Mouse (Mus musculus): ENCODE results near the gene Akip1. TPM values are rescaled to one million over a fixed set of nuclear protein-coding genes. Genes with fewer than 3 reads are reported as not detected.

The Akip1 gene
- polyA plus RNA-seq, 1 experiment from 2014 or later: 20.2 TPM

DNA sequence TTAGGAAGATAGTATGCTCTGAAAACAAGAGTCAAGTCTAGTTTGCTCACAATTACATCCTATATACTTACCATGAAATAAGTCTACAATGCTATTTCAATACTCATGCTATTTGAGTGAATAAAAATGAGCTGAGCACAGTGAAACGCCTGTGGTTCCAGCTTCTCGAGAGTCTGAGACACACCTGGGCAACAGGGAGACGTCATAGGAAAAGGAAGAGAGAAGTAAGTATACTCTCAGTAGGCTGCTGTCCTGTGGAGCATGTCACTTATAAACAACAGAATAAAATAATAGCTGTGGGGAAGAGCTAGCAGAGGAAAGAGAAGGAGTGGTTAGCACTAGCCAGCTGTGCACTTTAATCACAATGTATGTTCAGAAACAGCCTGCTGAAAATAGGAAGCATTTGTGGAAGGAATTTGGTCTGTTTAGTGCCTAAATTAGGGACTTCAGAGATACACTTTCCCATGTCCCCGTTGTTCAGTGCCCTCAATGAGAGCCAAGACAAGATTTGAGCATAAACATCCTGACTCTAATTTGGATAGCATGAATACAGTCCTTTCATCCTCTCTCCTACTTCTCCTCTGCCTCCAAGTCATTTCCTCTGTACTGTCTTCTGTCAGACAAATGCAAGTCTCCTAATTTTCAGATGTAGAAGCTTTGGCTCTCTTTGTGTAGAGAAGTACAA lies 28.4 kb upstream of the Akip1 start:
- no peak overlapping the region for H3K9ac ChIP-seq (ENCODE audit: low read length)
- 75% methylated on average over 4 of the region's 4 CpGs for WGBS
- H3K27ac ChIP-seq (ENCODE audit: low read depth, low read length): no peak overlapping the region
- no peak for ATAC-seq (ENCODE audit: insufficient read depth, low FRiP score, low TSS enrichment)
- no peaks in the 10 kb centered on the region for H3K36me3 ChIP-seq (ENCODE audit: control insufficient read depth, insufficient read depth, low read length)
- no peaks in the 10 kb centered on the region for H3K9me3 ChIP-seq (ENCODE audit: control insufficient read depth, low read length)
- no peaks in the 10 kb centered on the region for H3K27me3 ChIP-seq (ENCODE audit: control insufficient read depth, insufficient read depth, low read length)
- DNase-seq (ENCODE audit: low spot score): no peak
- H3K4me1 ChIP-seq (ENCODE audit: control insufficient read depth, insufficient read depth, low read length): peaks cover 7% of the 10 kb centered on the region; the same call in 1 of the 2 replicates
- no peak overlapping the region for H3K4me3 ChIP-seq (ENCODE audit: low read depth, low read length)
- H3K4me2 ChIP-seq (ENCODE audit: low read depth): no peak overlapping the region

DNA sequence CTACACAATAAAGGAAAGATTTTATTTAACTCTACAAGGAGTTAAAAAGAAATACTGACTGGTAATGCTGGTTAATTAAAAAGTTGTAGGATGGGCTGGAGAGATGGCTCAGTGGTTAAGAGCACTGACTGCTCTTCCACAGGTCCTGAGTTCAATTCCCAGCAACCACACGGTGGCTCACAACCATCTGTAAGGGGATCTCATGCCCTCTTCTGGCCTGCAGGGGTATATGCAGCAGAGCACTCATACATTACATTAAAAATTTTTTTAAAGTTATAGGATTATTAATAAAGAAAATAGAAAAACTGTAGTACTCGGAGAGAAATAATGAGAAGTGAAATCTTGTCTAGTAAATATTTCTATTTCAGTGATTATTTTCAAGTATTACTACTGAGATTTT lies 23.2 kb upstream of the Akip1 start:
- H3K9ac ChIP-seq (ENCODE audit: low read length): no peak overlapping the region
- no peaks in the 10 kb centered on the region for H3K27me3 ChIP-seq (ENCODE audit: control insufficient read depth, insufficient read depth, low read length)
- no peaks in the 10 kb centered on the region for H3K36me3 ChIP-seq (ENCODE audit: control insufficient read depth, insufficient read depth, low read length)
- H3K4me1 ChIP-seq (ENCODE audit: control insufficient read depth, insufficient read depth, low read length): no peaks in the 10 kb centered on the region
- no peak overlapping the region for H3K4me2 ChIP-seq (ENCODE audit: low read depth)
- no peak overlapping the region for H3K27ac ChIP-seq (ENCODE audit: low read depth, low read length)
- DNase-seq (ENCODE audit: low spot score) (no peak), ATAC-seq (ENCODE audit: insufficient read depth, low FRiP score, low TSS enrichment) (no peak)
- no peaks in the 10 kb centered on the region for H3K9me3 ChIP-seq (ENCODE audit: control insufficient read depth, low read length)
- 85% methylated on average over 2 of the region's 2 CpGs for WGBS
- H3K4me3 ChIP-seq (ENCODE audit: low read depth, low read length): no peak overlapping the region

DNA sequence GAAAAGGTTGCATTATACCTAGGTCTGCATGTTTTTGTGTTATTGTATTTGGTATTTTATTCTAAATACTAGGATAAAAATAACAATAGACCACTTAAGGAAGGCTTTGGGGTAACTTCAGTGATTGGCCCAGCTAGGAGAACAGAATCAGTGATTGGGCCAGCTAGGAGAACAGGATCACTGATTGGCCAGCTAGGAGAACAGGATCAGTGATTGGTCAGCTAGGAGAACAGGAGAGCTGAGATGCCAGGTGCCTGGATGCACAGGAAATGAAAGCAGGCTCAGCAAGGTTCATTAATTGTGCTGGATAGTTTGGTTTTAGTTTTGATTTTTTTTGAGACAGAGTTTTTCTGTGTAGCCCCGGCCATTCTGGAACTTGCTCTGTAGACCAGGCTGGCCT lies 22.6 kb upstream of the Akip1 start:
- Histone ChIP-seq H3K27me3 (ENCODE audit: control insufficient read depth, insufficient read depth, low read length) (no peaks in the 10 kb centered on the region), H3K9ac (ENCODE audit: low read length) (no peak overlapping the region)
- whole genome bisulfite sequencing: 92% methylated on average over 1 of the region's 1 CpGs

DNA sequence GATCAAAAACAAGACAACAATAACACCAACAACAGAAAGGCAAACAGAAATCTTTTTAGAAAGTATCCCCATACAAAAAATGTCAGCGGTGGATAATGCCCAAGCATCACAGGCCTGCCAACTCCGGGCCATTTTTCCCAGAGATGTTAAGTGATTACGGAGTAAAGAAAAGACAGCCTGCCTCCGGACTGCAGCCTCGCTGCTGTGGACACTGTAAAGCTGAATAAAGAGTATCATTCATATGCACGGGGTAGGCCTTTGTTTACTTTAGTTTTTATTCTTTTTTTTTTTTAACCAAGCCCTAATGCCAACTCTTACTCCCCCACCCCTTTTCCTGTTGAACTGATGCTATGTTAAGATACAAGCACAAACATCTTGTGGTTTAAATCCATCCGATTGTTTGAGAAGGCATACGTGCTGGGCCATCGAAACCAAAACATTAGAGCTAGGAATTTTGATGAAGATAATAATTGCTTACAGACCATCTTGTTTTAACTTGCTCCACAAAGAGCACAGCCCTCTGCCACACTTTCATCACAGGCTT lies 16.8 kb upstream of the Akip1 start:
- H3K4me1 ChIP-seq (ENCODE audit: control insufficient read depth, insufficient read depth, low read length): no peaks in the 10 kb centered on the region
- no peaks in the 10 kb centered on the region for H3K27me3 ChIP-seq (ENCODE audit: control insufficient read depth, insufficient read depth, low read length)
- H3K9ac ChIP-seq (ENCODE audit: low read length): no peak overlapping the region
- ATAC-seq (ENCODE audit: insufficient read depth, low FRiP score, low TSS enrichment): no peak
- H3K4me2 ChIP-seq (ENCODE audit: low read depth): no peak overlapping the region
- no peaks in the 10 kb centered on the region for H3K9me3 ChIP-seq (ENCODE audit: control insufficient read depth, low read length)
- no peak overlapping the region for H3K4me3 ChIP-seq (ENCODE audit: low read depth, low read length)
- DNase-seq (ENCODE audit: low spot score): no peak
- no peaks in the 10 kb centered on the region for H3K36me3 ChIP-seq (ENCODE audit: control insufficient read depth, insufficient read depth, low read length)
- H3K27ac ChIP-seq (ENCODE audit: low read depth, low read length): no peak overlapping the region
- WGBS: 72% methylated on average over 9 of the region's 9 CpGs

More for the DNA sequence above, 22.6 kb upstream of the Akip1 start:
- H3K4me1 ChIP-seq (ENCODE audit: control insufficient read depth, insufficient read depth, low read length): no peaks in the 10 kb centered on the region
- H3K4me2 ChIP-seq (ENCODE audit: low read depth): no peak overlapping the region
- ATAC-seq (ENCODE audit: insufficient read depth, low FRiP score, low TSS enrichment) (no peak), DNase-seq (ENCODE audit: low spot score) (no peak)
- no peaks in the 10 kb centered on the region for H3K9me3 ChIP-seq (ENCODE audit: control insufficient read depth, low read length)
- H3K27ac ChIP-seq (ENCODE audit: low read depth, low read length): no peak overlapping the region
- H3K4me3 ChIP-seq (ENCODE audit: low read depth, low read length): no peak overlapping the region
- no peaks in the 10 kb centered on the region for H3K36me3 ChIP-seq (ENCODE audit: control insufficient read depth, insufficient read depth, low read length)

DNA sequence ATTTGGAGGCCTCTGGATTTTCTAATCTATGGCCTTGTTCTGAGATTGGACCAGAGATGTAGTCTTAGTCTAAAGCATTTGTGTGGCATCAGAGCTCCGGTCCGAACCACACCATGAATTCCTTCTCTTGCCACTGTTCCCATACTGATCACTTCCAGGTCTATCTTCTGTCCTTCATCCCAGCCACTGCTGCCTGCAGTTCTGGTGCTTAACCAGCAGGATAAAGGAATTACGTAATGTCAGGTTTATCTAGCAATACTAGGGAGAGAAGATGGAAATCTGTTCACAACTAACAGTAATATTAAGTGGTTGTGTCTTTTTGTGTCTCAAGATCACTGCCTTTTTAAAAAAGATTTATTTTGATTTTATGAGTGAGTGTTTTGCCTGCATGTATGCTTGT lies 13.4 kb upstream of the Akip1 start:
- H3K36me3 ChIP-seq (ENCODE audit: control insufficient read depth, insufficient read depth, low read length): no peaks in the 10 kb centered on the region
- no peaks in the 10 kb centered on the region for H3K27me3 ChIP-seq (ENCODE audit: control insufficient read depth, insufficient read depth, low read length)
- DNase-seq (ENCODE audit: low spot score): no peak
- no peak overlapping the region for H3K4me3 ChIP-seq (ENCODE audit: low read depth, low read length)
- H3K4me1 ChIP-seq (ENCODE audit: control insufficient read depth, insufficient read depth, low read length): no peaks in the 10 kb centered on the region
- H3K9ac ChIP-seq (ENCODE audit: low read length): no peak overlapping the region
- H3K27ac ChIP-seq (ENCODE audit: low read depth, low read length): no peak overlapping the region
- no peaks in the 10 kb centered on the region for H3K9me3 ChIP-seq (ENCODE audit: control insufficient read depth, low read length)
- 87% methylated on average over 3 of the region's 3 CpGs for WGBS
- no peak for ATAC-seq (ENCODE audit: insufficient read depth, low FRiP score, low TSS enrichment)
- H3K4me2 ChIP-seq (ENCODE audit: low read depth): no peak overlapping the region

DNA sequence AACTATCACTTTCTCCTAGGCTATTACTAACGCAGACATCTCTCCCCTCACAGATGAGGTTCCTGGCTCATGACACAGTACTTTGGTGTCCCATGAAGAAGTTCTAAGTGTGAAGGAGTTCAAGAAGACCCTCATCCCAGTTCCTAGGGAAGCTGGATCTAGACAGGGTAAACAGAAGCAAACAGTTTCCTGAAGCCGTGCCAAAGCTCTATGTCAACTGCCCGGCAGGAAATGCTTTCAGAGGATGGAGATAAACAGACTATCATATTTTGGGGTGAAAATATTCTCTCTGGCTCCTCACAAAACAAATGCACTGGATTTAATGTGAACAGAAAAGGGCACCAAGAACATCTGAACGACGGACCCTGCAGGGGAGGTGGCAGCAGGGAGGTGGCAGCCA lies 12.5 kb upstream of the Akip1 start:
- Histone ChIP-seq H3K27me3 (ENCODE audit: control insufficient read depth, insufficient read depth, low read length) (no peaks in the 10 kb centered on the region), H3K27ac (ENCODE audit: low read depth, low read length) (no peak overlapping the region), H3K9ac (ENCODE audit: low read length) (no peak overlapping the region), H3K4me3 (ENCODE audit: low read depth, low read length) (no peak overlapping the region), H3K36me3 (ENCODE audit: control insufficient read depth, insufficient read depth, low read length) (no peaks in the 10 kb centered on the region), H3K4me1 (ENCODE audit: control insufficient read depth, insufficient read depth, low read length) (no peaks in the 10 kb centered on the region), H3K4me2 (ENCODE audit: low read depth) (no peak overlapping the region), H3K9me3 (ENCODE audit: control insufficient read depth, low read length) (no peaks in the 10 kb centered on the region)
- WGBS: 92% methylated on average over 5 of the region's 5 CpGs
- ATAC-seq (ENCODE audit: insufficient read depth, low FRiP score, low TSS enrichment): no peak
- no peak for DNase-seq (ENCODE audit: low spot score)

DNA sequence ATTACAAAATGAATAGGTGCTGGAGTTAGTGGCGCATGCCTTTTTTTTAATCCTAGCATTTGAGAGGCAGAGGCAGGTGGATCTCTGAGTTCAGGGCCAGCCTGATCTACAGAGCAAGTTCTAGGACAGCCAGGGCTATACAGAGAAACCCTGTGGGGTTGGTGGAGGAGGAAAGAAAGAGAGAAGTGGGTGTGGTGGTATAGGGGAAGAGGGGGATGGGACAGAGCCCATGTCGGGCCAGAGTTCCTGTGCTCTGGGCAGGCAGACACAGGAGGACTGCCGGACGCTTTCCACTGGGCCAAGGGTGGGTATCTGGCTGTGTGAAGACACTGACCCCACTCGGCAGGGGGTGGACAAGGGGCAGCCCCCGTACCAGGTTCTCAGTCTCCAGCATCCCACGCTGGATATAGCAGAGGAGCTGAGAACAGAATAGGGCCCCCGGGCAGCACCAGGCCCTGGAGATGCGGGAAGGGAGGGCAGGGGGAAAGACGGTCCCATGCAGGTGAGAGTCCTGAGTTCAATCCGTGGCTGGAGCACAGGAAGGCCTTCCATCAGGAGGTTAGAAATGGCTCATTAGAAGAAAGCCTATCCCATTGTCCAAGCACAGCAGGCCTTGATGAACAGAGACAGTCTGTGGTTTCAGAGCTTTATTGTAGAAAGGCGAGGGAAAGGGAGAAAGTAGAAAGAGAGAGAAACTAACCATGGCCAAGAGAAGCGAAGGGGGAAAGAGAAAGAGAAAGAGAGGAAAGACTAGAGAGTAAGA lies 8.7 kb upstream of the Akip1 start:
- ATAC-seq (ENCODE audit: insufficient read depth, low FRiP score, low TSS enrichment): no peak

DNA sequence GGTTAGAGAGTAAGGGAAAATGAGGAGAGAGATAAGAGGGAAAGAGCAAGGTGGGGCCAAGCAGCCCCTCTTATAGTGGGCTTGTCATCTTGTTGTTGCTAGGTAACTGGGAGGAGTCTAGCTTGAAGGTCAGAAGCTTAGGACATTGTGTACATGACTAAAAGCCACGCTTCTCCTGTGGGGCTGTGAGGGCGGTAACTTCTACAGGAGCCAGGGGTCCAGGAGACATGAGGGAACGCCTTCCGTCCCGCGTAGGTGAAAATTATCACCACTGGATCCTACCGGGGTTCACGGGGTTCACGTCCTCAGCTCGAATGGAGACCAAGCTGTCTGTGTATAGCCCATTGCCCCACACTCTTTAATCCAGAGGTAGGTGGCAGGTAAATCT lies 8.2 kb upstream of the Akip1 start:
- Histone ChIP-seq H3K27me3 (ENCODE audit: control insufficient read depth, insufficient read depth, low read length) (no peaks in the 10 kb centered on the region), H3K9me3 (ENCODE audit: control insufficient read depth, low read length) (no peaks in the 10 kb centered on the region), H3K27ac (ENCODE audit: low read depth, low read length) (no peak overlapping the region), H3K36me3 (ENCODE audit: control insufficient read depth, insufficient read depth, low read length) (no peaks in the 10 kb centered on the region), H3K9ac (ENCODE audit: low read length) (no peak overlapping the region), H3K4me3 (ENCODE audit: low read depth, low read length) (no peak overlapping the region), H3K4me1 (ENCODE audit: control insufficient read depth, insufficient read depth, low read length) (no peaks in the 10 kb centered on the region), H3K4me2 (ENCODE audit: low read depth) (no peak overlapping the region)
- DNase-seq (ENCODE audit: low spot score): no peak
- 92% methylated on average over 10 of the region's 10 CpGs for WGBS
- ATAC-seq (ENCODE audit: insufficient read depth, low FRiP score, low TSS enrichment): no peak

More for the DNA sequence above, 8.7 kb upstream of the Akip1 start:
- 75% methylated on average over 13 of the region's 13 CpGs for WGBS
- Histone ChIP-seq H3K4me2 (ENCODE audit: low read depth) (no peak overlapping the region), H3K4me3 (ENCODE audit: low read depth, low read length) (no peak overlapping the region), H3K9me3 (ENCODE audit: control insufficient read depth, low read length) (no peaks in the 10 kb centered on the region), H3K36me3 (ENCODE audit: control insufficient read depth, insufficient read depth, low read length) (no peaks in the 10 kb centered on the region), H3K27me3 (ENCODE audit: control insufficient read depth, insufficient read depth, low read length) (no peaks in the 10 kb centered on the region), H3K27ac (ENCODE audit: low read depth, low read length) (no peak overlapping the region), H3K4me1 (ENCODE audit: control insufficient read depth, insufficient read depth, low read length) (no peaks in the 10 kb centered on the region), H3K9ac (ENCODE audit: low read length) (no peak overlapping the region)
- DNase-seq (ENCODE audit: low spot score): no peak

DNA sequence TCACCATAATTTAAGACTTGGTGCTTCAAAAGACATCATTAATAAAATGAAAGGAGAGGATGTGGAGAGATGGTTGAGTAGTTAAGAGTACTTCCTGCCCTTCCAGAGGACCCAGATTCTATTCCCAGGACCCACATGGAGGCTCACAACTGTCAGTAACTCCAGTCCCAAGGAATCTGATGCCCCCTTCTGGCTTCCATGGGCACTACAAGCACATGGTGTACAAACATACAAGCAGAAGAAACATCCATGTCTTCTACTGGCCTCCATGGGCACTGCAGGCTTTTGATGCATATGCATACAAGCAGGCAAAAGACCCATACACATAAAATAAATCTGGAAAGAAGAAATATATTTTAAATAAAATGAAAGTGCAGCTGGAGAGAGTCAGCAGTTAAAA lies 3.3 kb upstream of the Akip1 start:
- Histone ChIP-seq H3K4me1 (ENCODE audit: control insufficient read depth, insufficient read depth, low read length) (no peaks in the 10 kb centered on the region), H3K9me3 (ENCODE audit: control insufficient read depth, low read length) (no peaks in the 10 kb centered on the region), H3K27ac (ENCODE audit: low read depth, low read length) (no peak overlapping the region), H3K27me3 (ENCODE audit: control insufficient read depth, insufficient read depth, low read length) (no peaks in the 10 kb centered on the region), H3K4me2 (ENCODE audit: low read depth) (no peak overlapping the region), H3K36me3 (ENCODE audit: control insufficient read depth, insufficient read depth, low read length) (no peaks in the 10 kb centered on the region), H3K9ac (ENCODE audit: low read length) (no peak overlapping the region), H3K4me3 (ENCODE audit: low read depth, low read length) (no peak overlapping the region)
- no peak for DNase-seq (ENCODE audit: low spot score)
- no peak for ATAC-seq (ENCODE audit: insufficient read depth, low FRiP score, low TSS enrichment)

Data from neural tube, embryonic 11.5 days (tissue).